Mouse (Mus musculus) embryonic facial prominence, embryonic 11.5 days (tissue): ENCODE measurements around the gene Bicc1. TPM values are rescaled to one million over a fixed set of nuclear protein-coding genes. Genes with fewer than 3 reads are reported as not detected.
"Not testable (repeated sequence)": the region's sequence is repeated elsewhere in the genome, so short reads cannot be mapped to it uniquely, and the experiment has no call there.

ENCODE experiments used
- ATAC-seq: fragments of 200-750 bp; cut with Nextera tagmentation; replicated peaks from 2 replicates; pipeline ENCODE4 v1.8.0; 2017; ENCODE audit warnings: low read depth; ENCODE audit not compliant: insufficient number of reproducible peaks, low FRiP score, low TSS enrichment
- DNase-seq: peaks from one replicate; pipeline ENCODE4 v3.0.0-alpha.2; 2015; ENCODE audit warnings: low spot score
- H3K27ac ChIP-seq: fragments of 300-500 bp; sonication (generic); replicated peaks from 2 replicates; pipeline ENCODE4 v1.5.1; 2014; ENCODE audit warnings: mild to moderate bottlenecking, low read depth, low read length, control low read depth
- H3K27me3 ChIP-seq: fragments of 300-500 bp; sonication (generic); 2 replicates; pipeline ENCODE4 v1.6.1; 2014; ENCODE audit warnings: mild to moderate bottlenecking, low read length, moderate library complexity, mixed read lengths; ENCODE audit not compliant: control insufficient read depth, insufficient read depth
- H3K36me3 ChIP-seq: fragments of 300-500 bp; sonication (generic); replicated peaks from 2 replicates; pipeline ENCODE4 v1.6.1; 2014; ENCODE audit warnings: low read depth, mild to moderate bottlenecking, low read length, moderate library complexity, mixed read lengths; ENCODE audit not compliant: control insufficient read depth, insufficient read depth
- H3K4me1 ChIP-seq: fragments of 300-500 bp; sonication (generic); 2 replicates; pipeline ENCODE4 v1.6.1; 2014; ENCODE audit warnings: low read length, mixed read lengths; ENCODE audit not compliant: control insufficient read depth, insufficient read depth
- H3K4me2 ChIP-seq: fragments of 300-500 bp; sonication (generic); 2 replicates; pipeline ENCODE4 v1.6.1; 2014; ENCODE audit warnings: low read depth, mild to moderate bottlenecking, control low read depth, low read length, moderate library complexity
- H3K4me3 ChIP-seq: fragments of 300-500 bp; sonication (generic); 2 replicates; pipeline ENCODE4 v1.5.1; 2014; ENCODE audit warnings: low read depth, low read length, control low read depth
- H3K9ac ChIP-seq: fragments of 300-500 bp; sonication (generic); replicated peaks from 2 replicates; pipeline ENCODE4 v1.6.1; 2014; ENCODE audit warnings: mild to moderate bottlenecking, control low read depth, low read length
- H3K9me3 ChIP-seq: fragments of 300-500 bp; sonication (generic); replicated peaks from 2 replicates; pipeline ENCODE4 v1.6.1; 2016; ENCODE audit warnings: mild to moderate bottlenecking, low read length, inconsistent platforms, mixed read lengths; ENCODE audit not compliant: control insufficient read depth
- WGBS: fragments of 180-500 bp; shearing (Covaris S2); extraction: QIAGEN DNeasy Blood & Tissue Kit; methylation state at CpG from one replicate; pipeline ENCODE4 v1.1.7; 2014; 5-methylcytosine and 5-hydroxymethylcytosine counted together
- polyA plus RNA-seq: library from polyadenylated mRNA; unstranded; fragments of >200 nt; fragmentation: Nextera tagmentation; extraction: Ambion mirVana; gene quantifications from 2 replicates; pipeline ENCODE4 v1.2.1, GENCODE M21; 2014

Bicc1 gene
- polyA plus RNA-seq, 1 experiment from 2014 or later: 10.4 TPM

GRCm38 (mm10) chr10:70976633-70977032 is 182.9 kb downstream of the Bicc1 start:
- Histone ChIP-seq H3K4me3 (no peak overlapping the region), H3K4me2 (no peak overlapping the region), H3K27me3 (no peaks in the 10 kb centered on the region), H3K4me1 (no peaks in the 10 kb centered on the region), H3K9me3 (no peaks in the 10 kb centered on the region), H3K27ac (no peak overlapping the region), H3K36me3 (no peaks in the 10 kb centered on the region), H3K9ac (no peak overlapping the region)
- ATAC-seq: no peak
- 73% methylated on average over 9 of the region's 9 CpGs for WGBS
- no peak for DNase-seq

DNA sequence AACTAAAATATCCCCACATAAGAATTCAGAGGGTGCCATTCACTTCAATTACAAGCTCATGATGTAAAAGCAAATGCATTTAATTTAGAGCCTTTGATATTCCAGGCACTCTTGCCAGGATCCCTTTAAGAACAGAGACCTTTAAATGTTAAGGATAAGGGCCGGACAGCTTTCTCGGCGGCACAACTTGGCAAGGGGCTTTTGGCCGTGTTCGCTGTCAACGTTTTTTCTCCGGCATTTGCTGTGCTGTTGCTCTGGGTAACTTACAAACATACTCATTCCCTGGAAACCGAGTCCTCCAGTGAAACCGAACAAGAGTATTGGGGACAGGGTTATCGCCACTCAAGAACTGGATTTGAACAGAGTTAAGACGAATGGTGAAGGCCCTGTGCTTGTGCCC is 188.3 kb downstream of the Bicc1 start:
- H3K27me3 ChIP-seq: no peaks in the 10 kb centered on the region
- 90% methylated on average over 11 of the region's 11 CpGs for WGBS
- no peak for DNase-seq

DNA sequence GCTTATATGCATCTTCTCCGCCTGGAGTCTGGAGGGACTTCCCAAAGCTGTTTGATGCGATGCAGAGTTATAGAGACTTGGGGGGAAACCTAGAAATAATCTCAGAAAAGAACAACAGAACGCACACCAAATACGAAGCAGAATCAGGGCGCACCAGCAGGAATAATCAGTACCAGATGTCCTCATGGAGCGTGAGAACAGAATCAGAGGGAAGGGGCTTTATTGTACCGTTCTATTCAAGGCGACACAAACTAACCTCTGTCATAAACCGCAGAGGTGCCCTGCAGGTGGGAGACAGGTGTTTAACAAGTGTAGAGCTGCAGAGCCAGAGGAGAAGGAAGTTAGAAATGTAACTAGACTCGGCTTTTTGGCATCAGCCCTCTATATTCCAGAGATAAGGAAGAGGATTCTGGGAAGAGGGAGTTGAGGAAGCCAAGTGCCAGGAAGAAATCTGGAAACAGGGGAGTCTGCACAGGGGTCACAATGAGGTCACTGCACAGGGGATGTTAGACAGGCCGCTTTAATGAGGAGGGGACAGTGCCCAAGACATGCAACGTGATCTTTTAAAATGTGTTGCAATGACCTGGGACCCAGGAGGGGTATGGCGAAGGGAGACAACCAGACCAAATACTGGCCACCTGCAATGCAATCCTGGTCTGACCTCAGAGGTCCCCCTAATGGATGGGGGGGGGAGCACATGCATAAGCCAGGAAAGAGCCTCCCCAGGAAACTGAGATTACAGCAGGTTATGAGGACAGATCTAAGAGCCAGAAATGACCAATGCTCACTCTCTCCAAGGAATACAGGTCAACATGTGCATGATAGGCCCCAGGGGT is 190.4 kb downstream of the Bicc1 start:
- Histone ChIP-seq H3K27ac (no peak overlapping the region), H3K36me3 (no peaks in the 10 kb centered on the region), H3K4me2 (no peak overlapping the region), H3K9me3 (no peaks in the 10 kb centered on the region), H3K4me1 (no peaks in the 10 kb centered on the region), H3K4me3 (no peak overlapping the region), H3K9ac (no peak overlapping the region), H3K27me3 (no peaks in the 10 kb centered on the region)
- ATAC-seq (no peak), DNase-seq (peak; percentile 72)
- WGBS: 35% methylated on average over 13 of the region's 13 CpGs

More for the DNA sequence above, 188.3 kb downstream of the Bicc1 start:
- Histone ChIP-seq H3K4me2 (no peak overlapping the region), H3K36me3 (no peaks in the 10 kb centered on the region), H3K9me3 (no peaks in the 10 kb centered on the region), H3K27ac (no peak overlapping the region), H3K4me3 (no peak overlapping the region), H3K4me1 (no peaks in the 10 kb centered on the region), H3K9ac (no peak overlapping the region)
- no peak for ATAC-seq

DNA sequence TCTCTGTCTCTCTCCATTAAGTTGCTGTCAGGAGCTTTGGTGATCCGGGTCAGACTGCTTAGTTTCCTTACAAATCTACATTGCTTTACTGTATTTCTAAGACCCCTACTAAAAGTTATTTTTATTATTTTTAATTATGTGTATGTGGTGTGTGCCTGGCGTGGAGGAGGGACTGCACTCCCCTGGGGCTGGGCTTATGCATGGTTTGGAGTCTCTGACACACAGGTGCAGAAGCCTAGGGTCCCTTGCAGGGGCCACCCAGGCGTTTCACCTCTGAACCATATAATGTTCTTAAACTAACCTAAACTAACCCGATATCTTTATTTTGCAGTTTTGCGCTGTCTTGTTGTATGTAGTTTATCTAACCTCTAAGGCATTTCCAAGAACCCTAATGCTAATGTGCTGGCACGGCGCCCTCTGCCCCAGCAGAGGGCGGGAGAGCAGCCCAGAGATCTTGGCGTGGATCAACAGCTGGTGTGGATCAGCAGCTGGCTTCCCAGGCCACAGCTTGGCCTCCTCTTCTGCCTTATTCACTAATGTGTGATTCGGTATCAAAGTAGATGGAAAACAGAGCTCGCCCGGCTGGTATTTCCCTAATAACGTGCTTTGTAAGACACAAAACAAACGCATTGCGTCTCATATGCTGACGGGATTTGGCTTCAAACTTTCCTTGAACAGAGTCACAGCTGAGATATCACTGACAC is 192.7 kb downstream of the Bicc1 start:
- no peak overlapping the region for H3K27ac ChIP-seq
- H3K9ac ChIP-seq: no peak overlapping the region
- no peak for ATAC-seq
- no peak overlapping the region for H3K4me2 ChIP-seq
- no peaks in the 10 kb centered on the region for H3K36me3 ChIP-seq
- peak; percentile 61 for DNase-seq
- no peaks in the 10 kb centered on the region for H3K4me1 ChIP-seq
- no peaks in the 10 kb centered on the region for H3K9me3 ChIP-seq
- H3K4me3 ChIP-seq: no peak overlapping the region
- 54% methylated on average over 16 of the region's 16 CpGs for WGBS
- no peaks in the 10 kb centered on the region for H3K27me3 ChIP-seq

DNA sequence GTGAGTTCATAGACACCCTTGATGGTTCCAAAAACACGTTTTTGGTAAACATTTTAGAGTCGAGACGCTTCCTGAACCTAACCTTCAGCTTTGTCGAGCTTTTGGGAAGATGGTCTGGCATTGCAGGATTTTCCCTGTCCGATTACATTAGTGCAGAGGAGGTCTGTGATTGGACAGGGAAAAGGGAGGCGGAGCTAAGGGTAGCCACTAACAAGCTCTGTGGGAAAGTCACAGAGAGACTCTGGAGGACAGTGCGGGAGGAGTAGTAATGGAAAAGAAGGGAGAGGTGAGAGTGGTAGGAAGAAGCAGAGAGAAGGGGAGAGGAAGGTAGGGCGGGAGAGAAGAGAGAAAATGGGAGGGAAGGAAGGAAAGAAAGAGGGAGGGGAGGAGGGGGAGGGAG is 194.8 kb downstream of the Bicc1 start:
- Histone ChIP-seq H3K36me3 (no peaks in the 10 kb centered on the region), H3K27ac (no peak overlapping the region), H3K9ac (no peak overlapping the region), H3K9me3 (no peaks in the 10 kb centered on the region), H3K4me2 (no peak overlapping the region), H3K27me3 (no peaks in the 10 kb centered on the region), H3K4me3 (no peak overlapping the region), H3K4me1 (no peaks in the 10 kb centered on the region)
- ATAC-seq (no peak), DNase-seq (no peak)
- 34% methylated on average over 8 of the region's 8 CpGs for WGBS

- ATAC-seq (no peak), DNase-seq (peak; percentile 82)
- no peaks in the 10 kb centered on the region for H3K27me3 ChIP-seq
- H3K36me3 ChIP-seq: no peaks in the 10 kb centered on the region
- H3K4me3 ChIP-seq: no peak overlapping the region
- H3K27ac ChIP-seq: no peak overlapping the region
- H3K9me3 ChIP-seq: no peaks in the 10 kb centered on the region
- WGBS: 53% methylated on average over 8 of the region's 8 CpGs
- no peaks in the 10 kb centered on the region for H3K4me1 ChIP-seq
- no peak overlapping the region for H3K9ac ChIP-seq
- H3K4me2 ChIP-seq: no peak overlapping the region
These were observed 195.8 kb downstream of the Bicc1 start for GRCm38 (mm10) chr10:70963599-70964193.

- WGBS: 86% methylated on average over 8 of the region's 8 CpGs
- H3K9me3 ChIP-seq: no peaks in the 10 kb centered on the region
- DNase-seq: no peak
- H3K27me3 ChIP-seq: no peaks in the 10 kb centered on the region
- H3K36me3 ChIP-seq: no peaks in the 10 kb centered on the region
- H3K27ac ChIP-seq: no peak overlapping the region
- H3K9ac ChIP-seq: no peak overlapping the region
- ATAC-seq: no peak
- no peaks in the 10 kb centered on the region for H3K4me1 ChIP-seq
- no peak overlapping the region for H3K4me2 ChIP-seq
- no peak overlapping the region for H3K4me3 ChIP-seq
These were observed 197.9 kb downstream of the Bicc1 start for GRCm38 (mm10) chr10:70961641-70962040.

- not testable (repeated sequence) for H3K9ac ChIP-seq, H3K36me3 ChIP-seq, H3K27ac ChIP-seq, H3K27me3 ChIP-seq, H3K4me3 ChIP-seq, H3K4me1 ChIP-seq, DNase-seq, H3K4me2 ChIP-seq, H3K9me3 ChIP-seq, ATAC-seq
- 92% methylated on average over 6 of the region's 6 CpGs for WGBS
These were observed 199.1 kb downstream of the Bicc1 start for GRCm38 (mm10) chr10:70960396-70960795.
